Comparison of ENCODE assay signal across 15 mouse cellular contexts in genomic region chr2:172292525-172293405, GRCm38 (mm10). TPM values are rescaled to one million over a fixed set of nuclear protein-coding genes. Genes with fewer than 3 reads are reported as not detected.
DNase-seq lines count a peak whose midpoint lies in the region; ATAC-seq and TF ChIP-seq lines count a peak whose summit lies in the region.
"Had no signal": no experiment of that assay in that cellular context is flagged by ENCODE, and none has a peak within 500 bp of the region (broad histone marks: within the 10 kb centered on the region; RNA-seq: fewer than 3 reads in every experiment).

No protein-coding gene starts in this region.

- no peaks in the 10 kb centered on the region for H3K36me3 ChIP-seq in ES-Bruce4 (ENCODE audit: control insufficient read depth, insufficient read depth, low read length, poor library complexity, severe bottlenecking)
- H3K36me3 ChIP-seq in forebrain, embryonic 10.5 days (replicated peaks), result no peaks in the 10 kb centered on the region
- H3K36me3 ChIP-seq in hindbrain, embryonic 13.5 days, result no peaks in the 10 kb centered on the region
- no peaks in the 10 kb centered on the region for H3K36me3 ChIP-seq in midbrain, embryonic 16.5 days (ENCODE audit: control insufficient read depth, insufficient read depth, low read length)
- H3K36me3 ChIP-seq: embryonic facial prominence, embryonic 15.5 days had no signal

- H3K27ac ChIP-seq in ES-Bruce4 (ENCODE audit: insufficient read depth, low read length), result no peak overlapping the region
- H3K27ac ChIP-seq in forebrain, embryonic 10.5 days, result peak overlapping the region; percentile 80
- peak overlapping the region; percentile 81 for H3K27ac ChIP-seq in hindbrain, embryonic 13.5 days
- H3K27ac ChIP-seq in midbrain, embryonic 16.5 days (ENCODE audit: low read length), result peak overlapping the region; percentile 72
- H3K27ac ChIP-seq: embryonic facial prominence, embryonic 15.5 days had no signal

- WGBS in forebrain, embryonic 10.5 days, result 49% methylated on average over 14 of the region's 14 CpGs
- WGBS in hindbrain, embryonic 13.5 days, result 50% methylated on average over 14 of the region's 14 CpGs
- 39% methylated on average over 14 of the region's 14 CpGs for WGBS in midbrain, embryonic 16.5 days

- no peak for TF ChIP-seq CTCF in ES-Bruce4 (IDR thresholded peaks at IDR 0.05; ENCODE audit: low read depth, low read length)

- H3K9ac ChIP-seq in ES-Bruce4 (ENCODE audit: low read depth, poor library complexity, severe bottlenecking), result no peak overlapping the region
- H3K9ac ChIP-seq in hindbrain, embryonic 13.5 days, result no peak overlapping the region
- H3K9ac ChIP-seq in midbrain, embryonic 16.5 days (ENCODE audit: low read depth, low read length), result no peak overlapping the region
- H3K9ac ChIP-seq: embryonic facial prominence, embryonic 15.5 days had no signal

- DNase-seq in forebrain, embryonic 10.5 days (ENCODE audit: extremely low spot score, low spot score), result no peak
- no peak for DNase-seq in thymus, postnatal 10 days (ENCODE audit: low spot score in 2 of 2)
- DNase-seq in left cerebral cortex, postnatal 25 days (ENCODE audit: low spot score in 2 of 2), result no peak
- DNase-seq: adrenal gland, postnatal 14 days; heart, adult 18-20 months; kidney, postnatal 14 days; layer of hippocampus, postnatal 36 days; lung, postnatal 10 days had no signal

- no peaks in the 10 kb centered on the region for H3K9me3 ChIP-seq in ES-Bruce4 (replicated peaks; ENCODE audit: control insufficient read depth, insufficient read depth, low read length, poor library complexity, severe bottlenecking)
- H3K9me3 ChIP-seq in forebrain, embryonic 10.5 days, result no peaks in the 10 kb centered on the region
- no peaks in the 10 kb centered on the region for H3K9me3 ChIP-seq in hindbrain, embryonic 13.5 days
- H3K9me3 ChIP-seq in midbrain, embryonic 16.5 days (replicated peaks; ENCODE audit: control insufficient read depth, low read length, poor library complexity, severe bottlenecking), result no peaks in the 10 kb centered on the region
- H3K9me3 ChIP-seq: embryonic facial prominence, embryonic 15.5 days had no signal

- TF ChIP-seq POLR2A in ES-Bruce4 (IDR thresholded peaks at IDR 0.05; ENCODE audit: insufficient read depth, low read length), result no peak

- no peak for ATAC-seq in hindbrain, embryonic 13.5 days (ENCODE audit: low FRiP score)
- no peak for ATAC-seq in midbrain, embryonic 16.5 days
- ATAC-seq in megakaryocyte, adult 5-6 weeks (ENCODE audit: poor library complexity, severe bottlenecking), result no peak

- no peak for TF ChIP-seq EP300 in ES-Bruce4 (IDR thresholded peaks at IDR 0.05; ENCODE audit: insufficient read depth, low read depth, low read length)

- peaks cover 10% of the 10 kb centered on the region for H3K4me1 ChIP-seq in ES-Bruce4 (ENCODE audit: control insufficient read depth, insufficient read depth, low read length)
- H3K4me1 ChIP-seq in forebrain, embryonic 10.5 days, result peaks cover 63% of the 10 kb centered on the region
- H3K4me1 ChIP-seq in hindbrain, embryonic 13.5 days (replicated peaks), result peaks cover 13% of the 10 kb centered on the region; the same call in 1 of the 2 replicates
- peaks cover 7% of the 10 kb centered on the region for H3K4me1 ChIP-seq in midbrain, embryonic 16.5 days (ENCODE audit: control insufficient read depth, insufficient read depth, low read length)
- H3K4me1 ChIP-seq: embryonic facial prominence, embryonic 15.5 days had no signal

- H3K4me2 ChIP-seq in hindbrain, embryonic 13.5 days, result no peak overlapping the region
- 0 out of 2 replicates have a peak overlapping the region, but pooled peaks have one; percentile 5 for H3K4me2 ChIP-seq in midbrain, embryonic 16.5 days (ENCODE audit: low read length)
- H3K4me2 ChIP-seq: embryonic facial prominence, embryonic 15.5 days had no signal

- peak overlapping the region; percentile 64 for H3K4me3 ChIP-seq in ES-Bruce4 (ENCODE audit: low read depth, low read length)
- peak overlapping the region; percentile 18; the same call in 1 of the 2 replicates for H3K4me3 ChIP-seq in forebrain, embryonic 10.5 days
- no peak overlapping the region for H3K4me3 ChIP-seq in hindbrain, embryonic 13.5 days
- H3K4me3 ChIP-seq in midbrain, embryonic 16.5 days (ENCODE audit: low read depth, low read length), result no peak overlapping the region
- H3K4me3 ChIP-seq: embryonic facial prominence, embryonic 15.5 days had no signal

- no peaks in the 10 kb centered on the region for H3K27me3 ChIP-seq in ES-Bruce4 (ENCODE audit: control insufficient read depth, insufficient read depth, low read length, poor library complexity, severe bottlenecking)
- peaks cover 47% of the 10 kb centered on the region for H3K27me3 ChIP-seq in forebrain, embryonic 10.5 days (ENCODE audit: poor library complexity, severe bottlenecking)
- 0 out of 2 replicates have a peak, but pooled peaks cover 2% of the 10 kb centered on the region for H3K27me3 ChIP-seq in hindbrain, embryonic 13.5 days
- H3K27me3 ChIP-seq in midbrain, embryonic 16.5 days (ENCODE audit: control insufficient read depth, insufficient read depth, low read depth, low read length), result no peaks in the 10 kb centered on the region
- H3K27me3 ChIP-seq: embryonic facial prominence, embryonic 15.5 days had no signal

- intact Hi-C loops in left cerebral cortex, postnatal 25 days (cut with DNase I), result no loop called here

RNA-seq across cellular contexts. Expression of gene Mc3r, which starts 44.5 kb away (rescaled TPM):
- polyA plus RNA-seq in ES-Bruce4 (2011; ENCODE audit: insufficient read depth, insufficient read length, low read depth, missing spikeins), result not detected in 2 replicates
- polyA plus RNA-seq in forebrain, embryonic 10.5 days (2016; fragmentation: Nextera tagmentation; extraction: Ambion mirVana), result 0.10 TPM in 1 of 2 replicates, not detected in the other
- 0.06 TPM in 2 replicates for polyA plus RNA-seq in hindbrain, embryonic 13.5 days (2015; fragmentation: Nextera tagmentation; extraction: Ambion mirVana)
- polyA plus RNA-seq in midbrain, embryonic 16.5 days (2015; fragmentation: Nextera tagmentation; extraction: Ambion mirVana), result 0.64 and 0.73 TPM in 2 replicates
- not detected in 2 replicates for total RNA-seq in megakaryocyte, adult 5-6 weeks (2015)
- not detected in 2 replicates for total RNA-seq in megakaryocyte, adult 5-6 weeks (2017)
- under 1 TPM; 0.21 to 0.25 TPM for total RNA-seq in left cerebral cortex, postnatal 25 days (2021)
- total RNA-seq: adrenal gland, postnatal 14 days; heart, adult 18-20 months; heart, postnatal 25 days; layer of hippocampus, postnatal 36 days had no signal
- polyA plus RNA-seq: embryonic facial prominence, embryonic 15.5 days; stomach, embryonic 16.5 days had no signal

RNA-seq across cellular contexts. Expression of gene Fam210b, which starts 52.6 kb away (rescaled TPM):
- 5.7 and 6.9 TPM in 2 replicates for polyA plus RNA-seq in ES-Bruce4 (2011; ENCODE audit: insufficient read depth, insufficient read length, low read depth, missing spikeins)
- 15.7 and 16.6 TPM in 2 replicates for polyA plus RNA-seq in forebrain, embryonic 10.5 days (2016; fragmentation: Nextera tagmentation; extraction: Ambion mirVana)
- polyA plus RNA-seq in hindbrain, embryonic 13.5 days (2015; fragmentation: Nextera tagmentation; extraction: Ambion mirVana), result 25.8 and 27.1 TPM in 2 replicates
- polyA plus RNA-seq in midbrain, embryonic 16.5 days (2015; fragmentation: Nextera tagmentation; extraction: Ambion mirVana), result 21.2 and 24.0 TPM in 2 replicates
- total RNA-seq in megakaryocyte, adult 5-6 weeks (2015), result 3.4 TPM in 2 replicates
- total RNA-seq in megakaryocyte, adult 5-6 weeks (2017), result 1.5 and 2.3 TPM in 2 replicates
- total RNA-seq in left cerebral cortex, postnatal 25 days (2021), result 10 to 100 TPM; 12.2 to 13.2 TPM

Comparison
In these comparisons a context has a peak if more than half of its experiments do, and no peak if none do; other contexts are left out.
1. H3K4me3 ChIP-seq: peak in ES-Bruce4 (single experiment) and forebrain, embryonic 10.5 days (single experiment); none in hindbrain, embryonic 13.5 days (single experiment) and midbrain, embryonic 16.5 days (single experiment).